Mouse (Mus musculus) B cell, adult 2 months (primary cell): ENCODE data around the gene Chd2.

ENCODE experiments used
- DNase-seq, 2 experiments: peaks; one replicate each; pipeline ENCODE4 v3.0.0; 2022

The Chd2 gene

DNA sequence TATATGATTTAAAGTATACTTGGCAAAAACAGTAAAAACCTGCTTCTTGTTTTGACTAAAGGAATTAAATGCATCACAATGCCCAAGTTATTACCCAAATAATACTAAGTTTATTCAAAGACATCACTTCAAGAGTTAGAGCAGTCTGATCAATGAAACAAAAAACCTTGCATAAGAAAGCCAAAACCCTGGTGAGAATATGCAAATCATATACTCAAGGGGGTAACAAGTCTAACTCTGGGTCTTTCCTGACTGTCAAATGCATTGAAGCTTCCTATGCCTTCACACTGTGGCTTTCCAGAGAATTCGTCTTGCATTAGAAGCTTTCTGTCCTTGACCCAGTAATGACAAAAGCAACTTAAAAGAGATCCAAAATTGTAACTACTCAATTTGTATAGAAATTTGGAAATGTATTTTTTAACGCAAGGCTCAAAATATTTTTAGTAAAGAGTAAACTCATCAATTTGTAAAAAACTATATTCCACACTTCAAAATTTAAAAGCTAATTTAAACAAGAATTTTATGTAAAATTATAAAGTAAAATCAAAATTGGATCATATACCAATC is 2.4 kb downstream of the Chd2 start:
- DNase-seq = peak; percentile 32 to 48

DNA sequence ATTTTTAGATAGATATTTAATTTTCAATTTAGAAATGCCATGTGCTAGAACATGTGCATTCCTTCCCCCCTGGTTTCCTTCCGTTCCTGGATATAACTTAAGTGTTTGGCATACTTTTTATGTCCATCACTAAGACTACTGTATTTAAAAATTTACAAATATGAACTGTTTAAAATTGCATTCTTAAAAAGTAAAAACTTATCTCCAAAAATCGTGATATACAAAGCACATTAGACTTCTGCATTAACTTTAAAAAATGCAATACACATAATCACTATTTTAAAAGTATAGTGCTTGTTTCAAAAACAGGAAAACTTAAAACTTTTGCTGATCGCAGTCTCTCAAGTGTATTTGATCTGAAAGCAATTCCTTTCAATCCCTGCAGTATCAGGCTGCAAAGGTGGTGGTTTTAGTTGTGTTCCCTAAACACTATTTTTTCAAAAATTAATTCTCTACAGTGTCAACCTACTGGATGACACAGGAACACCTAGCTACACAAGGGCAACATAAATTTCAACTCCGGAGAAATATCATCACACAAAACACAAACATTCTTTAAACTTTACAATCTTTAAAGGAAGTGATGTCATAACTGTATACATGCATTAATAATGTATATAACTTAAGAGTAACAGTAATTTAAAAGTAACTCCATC is 3.1 kb downstream of the Chd2 start:
- no peak for DNase-seq

DNA sequence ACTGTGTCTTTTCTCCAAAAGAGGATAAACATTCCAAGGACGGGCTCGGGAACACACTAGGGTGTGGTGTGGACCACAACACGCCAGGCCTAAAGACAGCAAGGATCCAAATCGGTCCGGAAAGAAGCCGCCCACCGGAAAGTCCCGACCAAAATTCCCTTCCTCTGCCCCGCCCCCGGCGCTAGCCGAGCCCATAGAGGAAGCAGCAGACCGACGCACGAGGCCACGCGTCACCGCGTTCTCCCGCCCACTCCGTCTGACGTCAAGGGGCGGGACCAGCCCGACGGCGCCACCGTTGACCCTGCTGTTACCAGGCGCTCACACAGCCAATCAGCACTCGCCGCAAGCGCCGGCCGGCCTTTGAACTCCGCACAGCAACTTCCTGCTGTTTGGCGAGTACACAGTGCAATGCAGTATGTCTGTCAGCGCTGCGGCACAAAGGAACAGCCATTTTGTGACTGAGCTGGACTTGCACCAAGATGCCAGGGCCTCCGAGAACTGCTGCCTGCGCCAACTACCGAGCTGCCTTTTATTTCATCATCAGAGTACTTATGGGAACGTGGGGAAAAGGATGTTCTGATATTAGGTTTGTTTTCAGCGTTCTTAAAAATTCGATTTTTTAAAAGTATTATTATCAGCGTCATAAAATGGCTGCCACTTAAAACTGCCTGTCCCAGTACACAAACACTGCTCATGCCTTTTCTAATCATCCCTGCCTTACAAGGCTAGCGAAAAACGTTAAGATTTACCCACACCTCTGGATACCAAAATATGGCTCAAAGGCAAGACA is 3.8 kb downstream of the Chd2 start:
- DNase-seq = peak; percentile 100

DNA sequence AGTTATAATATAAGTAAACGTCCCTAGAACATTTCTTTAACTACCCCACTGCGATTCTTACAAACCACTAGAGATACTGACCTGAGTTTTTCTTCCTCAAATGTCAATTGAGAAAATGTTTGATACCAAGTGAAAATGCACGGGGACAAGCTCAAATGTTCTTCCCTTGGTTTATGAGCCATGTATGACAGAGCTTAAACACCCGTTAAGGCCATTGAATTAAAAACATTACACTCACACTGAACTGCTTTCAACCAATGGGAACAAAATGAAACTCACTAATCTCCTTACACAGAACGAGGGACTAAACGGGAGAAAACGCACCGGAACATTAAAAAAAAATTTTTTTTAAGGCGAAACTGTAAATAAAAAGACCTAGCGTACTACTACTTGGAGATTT is 4.4 kb downstream of the Chd2 start:
- DNase-seq = peak in 1 of 2 experiments; percentile 36

DNA sequence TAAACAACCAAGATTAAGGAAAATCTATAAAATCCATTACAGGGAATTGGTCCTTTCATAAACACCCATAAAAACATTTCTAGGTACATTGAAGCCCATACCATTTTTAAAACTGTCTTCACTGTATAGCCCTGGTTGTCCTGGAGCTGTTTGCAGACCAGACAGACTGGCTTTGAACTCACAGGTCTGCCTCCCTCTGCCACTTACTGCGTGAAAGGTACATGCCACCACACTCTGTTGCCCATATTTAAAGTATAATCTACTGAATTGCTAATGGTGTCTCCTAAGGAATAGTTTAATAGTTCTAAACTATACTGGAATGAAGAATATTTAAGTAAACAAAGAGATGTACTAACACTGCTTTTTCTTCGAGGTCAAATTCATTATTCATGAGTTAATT is 5.1 kb downstream of the Chd2 start:
- DNase-seq = peak in 1 of 2 experiments; percentile 13

DNA sequence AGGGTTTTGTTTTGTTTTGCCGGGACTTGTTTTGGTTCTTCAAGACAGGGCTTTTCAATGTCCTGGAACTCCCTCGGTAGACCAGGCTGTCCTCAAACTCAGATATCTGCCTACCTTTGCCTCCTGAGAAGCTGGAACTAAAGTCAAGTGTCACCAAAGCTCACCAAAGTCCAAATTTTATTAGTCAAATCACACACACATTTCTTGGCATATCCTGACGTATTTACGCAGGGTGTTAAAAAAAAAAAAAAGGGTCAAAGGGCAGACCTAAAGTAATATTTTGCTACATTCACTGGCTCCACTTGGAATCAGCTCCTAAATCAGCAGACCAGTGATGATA is 5.8 kb downstream of the Chd2 start:
- DNase-seq = no peak

DNA sequence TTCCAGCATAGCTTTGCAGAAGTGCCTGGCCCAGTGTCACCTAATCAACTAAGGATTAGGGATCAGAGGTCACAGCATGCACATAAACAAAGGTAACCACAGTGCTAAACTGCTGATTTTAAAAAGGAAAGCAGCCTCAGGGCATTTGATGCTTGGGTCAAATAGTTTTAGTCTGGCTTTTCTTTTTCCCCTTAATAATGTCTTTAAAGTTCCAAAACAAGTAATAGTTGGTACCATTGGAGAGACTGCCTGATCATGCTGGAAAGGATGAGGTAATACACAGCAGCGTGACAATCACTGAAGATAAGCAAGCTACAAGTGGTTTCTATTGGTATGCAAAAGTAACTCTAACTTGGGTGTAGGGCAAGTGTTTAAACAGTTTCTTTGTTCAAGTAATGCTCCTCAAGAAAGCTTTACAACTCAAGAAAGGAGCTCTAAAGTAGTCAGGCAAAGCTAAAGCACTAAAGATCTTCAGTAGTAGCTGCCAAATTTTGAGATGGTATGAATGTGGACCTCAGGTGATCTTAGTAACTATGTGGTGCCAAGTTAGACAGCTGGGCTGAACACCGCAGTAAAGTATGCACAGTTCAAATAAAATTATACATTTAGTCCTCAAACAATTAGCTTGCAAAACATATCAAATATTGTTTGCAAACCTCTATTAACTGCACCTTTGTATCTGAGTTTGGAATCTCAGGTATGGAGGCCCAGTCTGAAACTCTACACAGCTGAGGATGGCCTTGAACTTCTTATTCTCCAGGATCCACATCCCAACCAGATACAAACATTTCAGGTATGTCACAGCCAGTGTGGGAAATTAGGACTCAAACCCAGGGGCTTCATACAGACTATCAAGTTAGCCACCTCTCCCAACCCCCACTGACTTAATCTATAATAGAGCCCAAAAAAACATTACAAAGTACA is 6.4 kb downstream of the Chd2 start:
- no peak for DNase-seq

DNA sequence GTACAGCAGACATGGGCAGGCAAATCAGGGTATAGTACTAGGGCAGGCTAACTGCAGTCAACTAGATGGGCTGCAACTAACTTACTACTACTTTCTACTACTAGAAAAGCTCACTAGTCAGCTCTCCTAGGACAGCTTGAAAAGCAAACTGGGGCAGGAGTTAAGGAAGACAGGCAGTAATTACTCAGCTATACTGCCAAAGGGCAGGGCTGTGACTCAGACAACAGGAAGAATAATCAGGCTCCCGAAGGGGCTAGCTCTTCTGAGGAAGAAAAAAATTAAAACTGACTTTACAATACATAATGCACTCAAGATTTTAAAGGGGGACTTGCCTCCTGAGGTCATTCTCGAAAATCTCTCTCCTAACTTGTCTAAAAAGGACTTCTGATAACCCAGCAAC is 8.2 kb downstream of the Chd2 start:
- peak in 1 of 2 experiments; percentile 7 for DNase-seq

DNA sequence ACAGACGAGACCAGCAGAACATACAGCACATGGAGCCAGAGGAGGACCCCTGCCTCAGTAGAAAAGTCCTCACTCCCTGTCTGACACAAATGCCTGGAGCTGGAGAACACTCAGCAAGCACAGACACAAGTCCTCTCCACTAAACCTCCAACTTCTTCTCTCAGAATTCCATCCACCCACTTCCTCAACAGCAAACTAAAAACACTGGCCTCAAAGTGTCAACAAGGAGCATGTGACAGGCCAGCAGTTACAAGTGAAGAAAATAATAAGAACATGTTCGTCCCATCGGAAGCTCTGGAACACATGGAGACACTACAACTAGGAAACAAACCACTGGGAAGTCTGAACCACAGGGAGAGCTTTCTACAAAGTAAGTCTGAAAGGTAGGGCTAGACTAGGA is 8.7 kb downstream of the Chd2 start:
- DNase-seq = peak in 1 of 2 experiments; percentile 7

DNA sequence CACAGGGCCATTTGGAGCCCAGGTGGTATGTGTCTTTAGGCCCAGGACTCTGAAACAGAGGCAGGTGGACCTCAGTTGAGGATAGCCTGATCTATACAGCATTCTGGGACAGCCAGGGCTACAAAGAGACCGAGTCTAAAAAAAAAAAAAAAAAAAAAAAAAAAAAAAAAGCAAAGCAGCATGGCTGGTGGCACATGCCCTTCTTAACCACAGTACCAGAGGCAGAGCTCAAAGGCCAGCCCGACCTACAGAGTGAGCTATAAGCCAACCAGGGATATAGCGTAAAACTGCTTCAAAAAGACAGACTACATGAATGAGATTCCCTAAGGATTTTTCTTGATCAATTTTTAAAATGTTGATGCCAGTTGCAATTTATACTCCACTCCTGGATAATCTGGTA is 9.5 kb downstream of the Chd2 start:
- no peak for DNase-seq

DNA sequence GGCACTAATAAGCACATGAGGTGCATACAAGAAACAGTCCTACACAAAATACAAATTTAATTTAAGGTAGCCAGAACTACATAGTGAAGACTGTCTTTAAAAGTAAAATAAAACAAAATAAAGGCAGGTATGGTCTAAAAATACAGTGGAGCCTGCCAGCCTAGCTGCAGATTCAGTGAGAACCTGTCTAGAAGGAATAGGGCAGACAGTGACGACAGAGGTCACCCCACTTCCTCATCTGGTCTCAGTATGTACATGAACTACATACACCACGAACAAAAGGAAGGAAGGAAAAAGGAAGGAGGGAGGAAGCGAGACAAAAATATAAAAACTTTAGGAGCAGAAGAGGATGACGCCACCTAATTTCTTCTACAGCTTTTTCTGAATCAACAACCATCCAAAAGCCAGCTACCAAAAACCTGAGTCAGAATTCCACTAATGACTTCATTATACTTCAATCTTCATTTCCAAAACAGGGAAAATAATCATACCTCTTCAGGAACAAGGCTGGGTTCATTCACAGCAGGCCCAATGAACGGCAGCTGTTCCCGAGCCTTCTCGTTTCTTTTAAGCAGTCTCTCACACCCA is 10.0 kb downstream of the Chd2 start:
- DNase-seq = peak; percentile 71 to 81

DNA sequence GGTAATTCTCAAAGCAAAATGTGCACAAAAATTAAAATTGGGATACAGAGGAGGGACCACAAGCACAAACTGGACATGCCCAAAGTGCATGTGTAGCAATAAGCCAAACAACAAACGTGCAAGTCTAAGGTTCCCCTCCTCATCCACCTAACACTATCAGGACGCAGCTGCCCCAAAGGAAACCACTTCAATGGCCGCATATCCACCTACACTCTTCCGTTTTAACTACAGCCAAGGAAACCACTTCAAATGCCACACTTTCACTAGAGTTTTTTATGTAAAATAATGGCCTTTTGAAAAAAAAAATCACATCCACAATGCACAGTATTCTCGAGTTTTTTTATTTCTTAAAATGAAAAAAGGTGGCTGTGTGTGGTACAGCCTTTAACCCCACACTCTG is 10.8 kb downstream of the Chd2 start:
- no peak for DNase-seq

DNA sequence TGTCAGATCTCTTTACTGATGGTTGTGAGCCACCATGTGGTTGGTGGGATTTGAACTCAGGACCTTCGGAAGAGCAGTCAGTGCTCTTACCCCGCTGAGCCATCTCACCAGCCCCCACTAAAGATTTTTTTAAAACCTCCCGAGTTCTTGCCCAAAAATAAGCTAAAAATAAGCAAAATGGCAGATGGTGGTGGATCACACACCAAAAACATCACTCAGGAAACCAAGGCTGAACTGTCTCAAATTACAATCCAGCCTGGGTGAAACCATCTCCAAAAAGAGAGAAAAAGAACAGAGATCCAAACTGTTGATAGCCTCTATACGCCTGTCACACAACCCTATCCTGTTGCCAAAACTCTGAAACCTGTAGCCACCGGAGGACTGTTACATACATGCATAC is 11.5 kb downstream of the Chd2 start:
- peak in 1 of 2 experiments; percentile 0 for DNase-seq

DNA sequence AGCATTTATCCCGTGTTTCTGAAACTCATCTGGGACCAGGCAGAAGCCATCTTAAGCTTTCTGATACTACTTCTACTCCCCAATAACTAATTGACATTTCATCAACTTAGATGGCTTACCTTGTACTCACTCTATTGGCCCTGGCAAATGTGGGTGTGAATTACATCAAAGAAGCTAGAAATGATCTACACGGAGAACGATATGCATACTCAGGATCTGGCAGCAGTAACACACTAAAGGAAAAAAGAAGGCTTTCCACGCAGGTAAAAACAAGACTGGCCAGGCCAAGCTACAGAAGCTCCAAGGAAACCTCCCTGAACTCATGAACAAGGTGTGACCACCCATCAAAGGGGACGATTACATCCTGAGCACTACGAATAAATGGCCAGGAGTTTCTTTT is 12.4 kb downstream of the Chd2 start:
- no peak for DNase-seq

DNA sequence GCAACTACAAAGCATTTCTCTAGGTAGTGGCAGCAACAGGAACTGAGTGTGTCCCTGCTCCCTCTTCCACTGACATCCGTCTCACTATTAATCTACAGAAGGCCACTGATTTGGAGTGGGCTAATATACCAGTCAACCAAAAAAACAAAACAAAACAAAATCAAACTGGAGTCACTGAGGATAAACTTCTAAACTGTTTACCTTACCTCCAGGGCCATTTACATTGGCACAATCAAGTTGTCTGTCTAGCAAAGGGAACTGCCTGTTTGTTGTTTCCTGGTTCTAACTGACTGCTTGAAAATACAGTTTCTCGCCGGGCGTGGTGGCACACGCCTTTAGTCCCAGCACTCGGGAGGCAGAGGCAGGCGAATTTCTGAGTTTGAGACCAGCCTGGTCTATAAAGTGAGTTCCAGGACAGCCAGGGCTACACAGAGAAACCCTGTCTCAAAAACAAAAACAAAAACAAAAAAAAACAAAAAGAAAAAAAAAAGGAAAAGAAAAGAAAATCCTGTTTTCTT is 13.2 kb downstream of the Chd2 start:
- peak; percentile 47 to 56 for DNase-seq

DNA sequence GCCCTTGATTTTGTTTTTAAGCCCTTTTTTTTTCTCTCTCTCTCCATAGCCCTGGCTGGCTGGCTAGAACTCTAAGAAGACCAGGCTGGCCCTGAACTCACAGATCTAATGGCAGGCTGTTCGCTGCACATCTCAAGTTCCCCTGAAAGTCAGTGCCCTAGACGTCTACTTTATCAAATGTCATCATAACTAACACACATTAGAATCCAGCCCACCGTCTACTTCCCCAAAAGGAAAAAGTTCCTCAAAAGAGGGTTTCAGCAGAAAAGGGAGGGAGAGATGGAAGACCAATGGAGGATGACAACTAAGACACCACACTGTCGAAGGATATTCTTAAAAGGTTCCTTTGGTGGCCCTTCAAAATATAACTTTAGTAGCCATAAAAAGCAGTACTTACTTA is 14.4 kb downstream of the Chd2 start:
- DNase-seq = no peak

DNA sequence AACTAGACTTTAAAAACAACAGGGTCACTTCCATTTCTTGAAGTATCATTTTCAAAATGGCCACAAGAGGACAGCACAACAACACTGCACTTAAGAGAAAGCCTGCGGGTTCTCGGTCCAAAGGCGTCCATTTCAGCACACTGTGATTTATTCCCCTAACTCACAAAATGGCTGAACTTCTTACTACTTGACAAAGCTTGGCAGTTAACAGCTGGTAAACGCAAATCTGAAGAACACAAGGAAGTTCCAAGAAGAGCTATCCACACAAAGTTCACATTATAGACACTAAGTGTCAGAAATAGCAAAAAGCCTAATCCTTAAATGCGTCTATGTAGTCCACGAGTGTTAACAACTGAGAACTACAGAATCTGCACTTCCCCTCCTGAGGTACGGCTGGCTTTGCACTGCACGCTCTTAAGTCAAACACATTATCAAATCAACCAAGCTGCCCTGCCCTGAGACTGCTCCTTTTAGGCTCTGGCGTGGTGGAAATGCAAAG is 17.1 kb downstream of the Chd2 start:
- peak; percentile 67 to 71 for DNase-seq

DNA sequence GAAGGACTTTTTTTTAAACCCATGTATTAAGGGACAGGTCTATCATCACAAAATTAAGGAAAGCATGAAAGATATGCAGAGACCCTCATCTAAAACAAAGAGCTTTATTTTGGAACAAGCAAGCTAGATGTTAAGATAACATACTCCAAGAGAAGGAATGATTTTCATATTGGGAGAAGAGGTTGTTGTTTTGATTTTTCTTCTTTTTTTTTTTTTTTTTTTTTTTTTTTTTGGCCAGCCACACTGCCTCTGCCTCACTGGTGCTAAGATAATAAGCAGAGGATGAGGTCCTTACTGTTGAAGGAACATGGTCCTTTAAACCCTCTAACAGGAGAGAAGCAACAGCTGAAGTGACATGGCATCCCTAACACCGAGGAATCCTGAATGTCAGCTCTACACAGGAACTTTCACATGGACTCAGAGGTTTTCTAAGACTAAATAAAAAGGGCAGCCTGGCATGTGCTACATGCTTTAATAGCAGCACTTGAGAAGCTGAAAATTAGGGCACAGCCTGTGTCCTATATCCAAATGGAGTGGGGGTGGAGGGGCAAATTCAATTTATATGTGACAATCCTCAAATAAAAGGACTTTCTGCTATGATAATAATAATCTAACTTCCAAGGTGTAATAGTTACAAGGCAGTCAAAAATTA is 17.9 kb downstream of the Chd2 start:
- DNase-seq = no peak

DNA sequence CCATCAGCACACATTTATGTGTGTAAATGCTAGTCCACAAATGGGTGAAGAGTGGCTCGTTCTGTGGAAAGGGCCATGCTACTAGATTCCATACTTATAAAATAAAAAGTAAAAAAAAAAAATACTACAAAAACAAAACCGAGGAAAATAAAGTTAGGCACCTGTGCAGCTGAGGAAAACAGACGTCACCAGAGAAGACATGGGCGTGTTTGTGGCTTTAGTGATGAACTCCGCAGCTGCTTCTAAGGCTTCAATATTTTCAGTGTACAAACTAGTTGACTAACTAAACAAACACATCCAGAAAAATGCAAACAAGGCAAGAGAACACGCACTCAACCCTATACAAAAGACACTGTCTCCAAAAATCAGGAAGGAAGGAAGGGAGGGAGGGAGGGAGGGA is 18.4 kb downstream of the Chd2 start:
- no peak for DNase-seq

DNA sequence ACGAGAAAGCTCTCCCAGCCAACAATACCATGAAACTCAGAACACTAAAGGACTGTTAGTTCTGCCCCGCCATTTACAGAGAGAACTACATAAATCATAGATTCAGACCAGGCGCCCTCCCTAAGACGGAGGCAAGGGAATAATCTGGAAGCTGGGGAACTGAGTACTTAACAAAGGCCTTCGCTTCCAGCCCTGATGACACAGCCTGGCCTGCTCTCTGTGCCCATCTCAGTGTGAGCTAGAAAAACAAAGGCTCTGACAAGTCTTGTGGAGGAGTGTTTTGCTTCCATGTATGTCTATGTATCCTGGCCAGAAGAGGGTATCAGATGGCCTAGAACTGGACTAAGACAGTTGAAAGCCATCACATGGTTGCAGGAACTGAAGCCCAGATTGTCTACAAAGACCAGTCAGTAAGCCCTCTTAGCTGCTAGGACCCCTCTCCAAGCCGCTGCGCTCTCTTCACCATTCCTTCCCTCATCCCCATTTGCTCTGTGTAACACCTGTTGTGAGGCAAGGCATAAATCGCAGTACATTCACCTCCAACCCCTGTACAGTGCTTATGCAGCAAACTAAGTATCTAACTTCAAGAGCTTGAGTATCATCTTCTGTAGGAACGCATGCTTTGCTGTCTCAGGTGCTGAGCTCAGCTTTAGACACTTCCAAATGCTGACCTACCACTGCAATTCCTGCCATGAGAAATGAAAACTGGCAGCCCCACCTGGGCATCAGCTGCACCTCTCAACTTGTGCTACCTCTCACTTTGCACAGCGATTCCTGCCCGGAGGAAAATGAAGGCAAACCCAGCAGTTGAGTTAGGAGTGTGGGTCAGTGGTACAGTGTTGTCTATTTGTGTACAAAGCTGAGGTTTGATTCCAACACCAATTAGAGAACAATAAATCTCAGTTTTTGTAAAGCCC is 20.1 kb downstream of the Chd2 start:
- no peak for DNase-seq

DNA sequence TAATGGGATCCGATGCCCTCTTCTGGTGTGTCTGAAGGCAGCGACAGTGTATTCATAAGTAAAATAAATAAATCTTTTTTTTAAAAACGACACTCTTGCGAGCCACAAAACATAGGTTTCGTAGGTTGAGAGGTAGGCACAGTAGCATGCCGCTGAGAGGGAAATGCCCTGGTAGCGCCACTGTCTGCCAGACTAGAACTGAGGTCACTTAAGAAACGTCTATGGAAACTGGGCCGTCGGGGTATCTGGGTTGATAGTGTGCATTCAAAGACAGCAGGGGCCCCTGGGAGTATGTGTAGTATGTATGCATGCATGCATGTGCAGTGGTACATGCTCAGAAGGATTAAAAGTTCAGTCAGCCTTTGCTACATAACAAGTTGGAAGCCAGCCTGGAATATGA is 21.4 kb downstream of the Chd2 start:
- DNase-seq = no peak
